Mouse (Mus musculus): ENCODE results near the gene Eif2ak4.
A peak's percentile ranks its signal among the peaks of the same experiment; 100 is the strongest.

Gene Eif2ak4

GRCm38 (mm10) chr2:118388341-118389335, at the start of gene Eif2ak4:
Gene Eif2ak4, plus strand, starts transcription at chr2:118388618.
- peak; percentile 95 for DNase-seq (ENCODE audit: extremely low spot score, low read depth, low spot score)

DNA sequence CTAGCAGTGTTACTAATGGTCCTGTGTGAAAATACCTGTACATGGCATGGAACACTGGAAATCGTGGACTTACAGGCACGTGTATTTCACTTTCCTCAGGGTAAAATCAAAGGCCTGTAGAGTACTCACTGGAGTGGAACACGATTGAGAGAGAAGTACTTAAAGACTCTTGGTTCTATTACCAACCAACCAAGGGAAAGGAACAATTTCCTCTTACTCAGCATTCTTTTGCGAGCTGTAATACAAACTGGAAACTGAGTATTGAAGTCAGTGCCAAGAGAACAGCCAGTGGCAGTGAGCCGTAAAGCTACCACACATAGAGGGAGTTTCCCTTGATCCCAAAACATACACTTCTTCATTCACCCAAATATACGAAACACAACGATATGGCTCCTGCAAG, 47.1 kb upstream of the Eif2ak4 start:
- no peak for DNase-seq (ENCODE audit: extremely low spot score, low read depth, low spot score)

GRCm38 (mm10) chr2:118343897-118344296, 44.5 kb upstream of the Eif2ak4 start:
- no peak for DNase-seq (ENCODE audit: extremely low spot score, low read depth, low spot score)

DNA sequence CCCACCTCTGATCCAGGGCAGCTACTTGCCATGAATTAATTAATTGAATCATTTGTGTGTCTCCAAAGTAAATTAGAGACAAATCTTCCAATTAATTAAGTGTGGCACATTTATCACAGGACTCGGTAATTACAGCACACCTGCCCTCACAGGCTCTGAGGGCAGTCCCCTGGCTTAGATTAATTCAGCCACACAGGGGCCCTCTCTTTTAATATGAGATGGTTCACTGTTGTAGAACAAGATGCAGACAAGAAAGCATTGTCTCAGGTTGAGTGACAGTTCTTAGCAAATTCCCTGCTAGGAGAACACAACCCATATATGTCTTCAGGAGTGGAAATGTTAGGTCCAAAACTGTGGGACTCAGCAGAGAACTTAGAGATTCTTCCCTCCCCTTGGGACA, 42.9 kb upstream of the Eif2ak4 start:
- DNase-seq (ENCODE audit: extremely low spot score, low read depth, low spot score) = no peak

- no peak for DNase-seq (ENCODE audit: extremely low spot score, low read depth, low spot score)
Measured at GRCm38 (mm10) chr2:118353498-118353897, 34.9 kb upstream of the Eif2ak4 start.

- DNase-seq (ENCODE audit: extremely low spot score, low read depth, low spot score) = no peak
Measured at GRCm38 (mm10) chr2:118353916-118354403, 34.5 kb upstream of the Eif2ak4 start.

- DNase-seq (ENCODE audit: extremely low spot score, low read depth, low spot score) = no peak
Measured at GRCm38 (mm10) chr2:118355138-118355719, 33.2 kb upstream of the Eif2ak4 start.

DNA sequence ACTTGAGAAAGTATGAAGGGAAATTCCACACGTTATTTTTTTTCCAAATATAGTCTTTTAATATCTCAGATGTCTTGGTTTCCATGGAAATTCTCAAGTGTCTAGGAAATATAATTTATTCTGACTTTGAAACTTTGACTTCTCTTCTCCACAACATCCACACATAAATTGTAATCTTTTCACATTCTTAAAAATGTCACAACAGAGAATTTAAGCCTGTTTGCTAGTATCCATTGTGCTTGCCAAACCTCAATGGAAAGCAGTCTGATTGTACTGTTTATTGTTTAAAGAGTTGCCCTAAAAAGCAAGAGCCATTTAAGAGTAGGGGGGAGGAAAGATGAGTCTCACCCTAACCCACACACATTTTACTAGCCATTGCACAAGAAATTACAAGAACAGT, 16.6 kb upstream of the Eif2ak4 start:
- no peak for DNase-seq (ENCODE audit: extremely low spot score, low read depth, low spot score)

DNA sequence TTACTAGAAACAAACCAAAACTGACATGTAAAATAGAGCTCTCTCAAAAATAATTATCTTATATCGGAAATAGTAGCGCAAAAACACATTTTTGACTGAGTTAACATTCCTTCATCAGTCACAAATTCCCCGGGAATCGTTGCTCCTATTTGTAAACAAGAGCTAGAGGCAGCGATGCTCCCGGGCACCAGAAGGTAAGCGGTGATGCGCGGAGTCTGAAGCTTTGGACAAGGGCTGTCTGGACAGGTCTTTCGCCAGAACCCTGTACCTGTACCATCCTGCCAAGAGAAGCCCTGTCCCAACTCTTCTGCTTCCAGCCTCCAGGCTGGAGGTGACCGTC, 15.9 kb upstream of the Eif2ak4 start:
- DNase-seq (ENCODE audit: extremely low spot score, low read depth, low spot score) = no peak

DNA sequence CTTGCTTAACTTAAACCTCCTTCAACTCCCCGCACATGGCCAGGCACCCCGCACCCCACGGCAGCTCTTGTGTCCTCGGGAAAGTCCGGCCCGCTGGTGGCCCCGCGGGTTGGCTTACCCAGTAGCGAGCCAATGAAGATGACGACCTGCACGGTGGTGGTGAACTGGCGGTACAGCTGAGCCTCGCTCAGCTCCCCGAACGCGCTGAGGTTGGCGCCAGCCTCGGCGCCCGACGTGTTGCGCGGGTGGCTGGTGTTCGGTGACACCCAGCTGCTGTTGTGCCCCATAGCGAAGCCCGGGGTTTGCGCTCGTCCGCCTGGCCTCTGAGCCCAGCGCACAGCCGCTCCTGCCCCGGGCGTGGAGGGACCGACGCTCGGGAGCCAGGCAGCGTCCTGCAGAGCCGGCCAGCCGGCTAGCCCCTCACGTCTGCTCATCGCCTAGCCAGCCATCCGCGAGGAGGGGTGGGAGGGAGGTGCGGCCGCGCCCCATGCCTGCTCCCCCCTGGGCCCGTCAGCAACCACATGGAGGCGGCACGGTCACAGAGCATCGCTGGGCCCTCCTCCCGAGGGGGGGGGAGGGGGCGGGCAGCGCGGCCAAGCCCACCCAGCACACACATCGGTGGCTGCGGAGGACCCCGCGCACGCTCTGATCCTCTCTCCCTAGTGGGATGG, 15.4 kb upstream of the Eif2ak4 start, which contains the start of gene Gpr176:
TSS of gene Gpr176 (minus strand) at position 519 of the 671 bp plus-strand sequence.
- DNase-seq (ENCODE audit: extremely low spot score, low read depth, low spot score) = no peak

DNA sequence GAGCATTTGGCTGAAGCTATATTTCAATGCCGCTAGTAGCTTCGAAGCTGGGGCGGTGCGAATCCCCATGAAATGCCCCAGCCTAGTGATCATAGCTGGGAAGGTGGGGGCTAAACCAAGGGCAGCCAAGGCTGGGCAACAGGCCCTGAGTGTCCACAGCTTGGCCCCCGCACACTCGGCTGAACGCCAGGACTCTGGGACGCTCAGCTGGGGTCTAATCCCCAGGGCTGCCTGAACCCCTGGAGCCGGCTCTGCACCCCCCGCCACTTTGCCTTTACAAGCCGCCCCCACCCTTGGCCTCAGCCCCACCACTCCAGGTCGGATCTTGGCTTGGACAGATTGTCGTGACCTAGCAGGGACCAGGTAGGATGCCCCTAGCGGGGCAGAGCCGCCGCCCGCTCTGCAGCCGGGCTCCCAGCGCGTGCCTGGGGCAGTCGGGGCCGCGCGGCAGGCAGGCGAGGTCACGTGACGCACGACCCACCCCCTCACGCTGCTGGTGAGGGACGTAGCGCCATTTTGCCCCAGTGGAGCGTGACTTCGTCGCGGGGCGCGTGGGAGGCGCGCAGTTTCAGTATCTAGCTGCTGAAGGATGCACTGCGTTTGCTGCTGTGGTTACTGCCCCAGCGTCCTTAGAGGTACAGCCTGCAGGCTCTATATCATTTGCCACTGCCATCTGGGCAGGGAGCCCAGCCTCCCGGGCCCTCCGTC, 14.7 kb upstream of the Eif2ak4 start:
- no peak for DNase-seq (ENCODE audit: extremely low spot score, low read depth, low spot score)

GRCm38 (mm10) chr2:118375522-118375921, 12.9 kb upstream of the Eif2ak4 start:
- no peak for DNase-seq (ENCODE audit: extremely low spot score, low read depth, low spot score)

DNA sequence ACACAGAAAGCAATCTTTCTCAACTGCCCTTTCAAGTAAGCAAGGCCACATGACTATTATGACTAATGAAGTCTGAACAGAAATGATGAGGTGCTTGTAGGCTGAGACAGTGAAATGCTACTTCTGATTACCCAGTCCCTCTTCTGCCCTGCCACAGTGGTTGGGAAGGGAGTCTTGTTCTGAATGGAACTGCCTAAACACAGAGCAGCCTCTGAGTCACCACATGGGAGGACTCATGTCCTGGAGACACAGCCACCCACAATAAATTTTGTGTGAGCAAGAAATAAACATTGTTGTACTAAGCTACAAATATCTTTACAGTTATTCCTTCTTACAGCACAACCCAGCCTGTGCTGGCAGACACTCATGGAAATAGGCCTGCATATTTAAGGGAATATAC, 12.5 kb upstream of the Eif2ak4 start:
- DNase-seq (ENCODE audit: extremely low spot score, low read depth, low spot score) = no peak

- DNase-seq (ENCODE audit: extremely low spot score, low read depth, low spot score) = no peak
Measured at GRCm38 (mm10) chr2:118379756-118380155, 8.7 kb upstream of the Eif2ak4 start.

DNA sequence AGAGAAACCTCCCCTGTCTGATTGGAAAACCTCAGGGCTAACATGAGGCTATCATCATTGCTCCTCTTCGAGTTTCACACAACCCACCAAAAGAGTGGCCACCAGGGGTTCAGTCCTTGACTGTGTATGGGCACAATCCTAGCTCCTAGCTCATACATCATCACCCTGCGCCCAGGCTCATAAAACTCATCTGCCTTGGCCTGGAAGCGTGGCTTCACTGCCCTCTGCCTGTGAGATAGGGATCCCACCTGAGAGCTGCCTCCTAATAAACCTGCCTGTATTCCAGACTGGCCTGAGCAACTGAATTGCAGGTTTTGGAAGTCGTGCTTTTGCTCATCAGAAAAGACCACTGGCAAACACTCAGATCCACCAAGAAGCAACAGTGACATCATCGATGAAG, 5.0 kb upstream of the Eif2ak4 start:
- DNase-seq (ENCODE audit: extremely low spot score, low read depth, low spot score) = no peak

DNA sequence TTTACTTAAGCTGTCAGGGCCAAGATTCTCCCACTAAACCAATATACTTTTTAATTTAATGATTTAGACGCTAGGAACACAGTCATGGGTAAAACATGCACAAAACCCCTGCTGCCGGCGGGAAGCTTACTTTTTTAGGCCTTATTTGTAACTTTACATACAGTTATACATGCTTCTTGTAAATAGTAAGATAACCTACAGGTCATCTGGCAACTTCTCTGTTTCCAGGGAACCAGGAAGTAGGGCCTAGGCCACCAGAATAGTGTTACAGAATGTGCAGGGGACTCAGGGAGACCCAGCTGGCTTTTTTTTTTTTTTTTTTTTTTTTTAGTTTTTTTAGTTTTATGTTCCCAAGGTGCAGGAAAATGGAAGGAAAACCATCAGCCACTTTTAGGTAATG, 1.2 kb downstream of the Eif2ak4 start:
- DNase-seq (ENCODE audit: extremely low spot score, low read depth, low spot score) = no peak

DNA sequence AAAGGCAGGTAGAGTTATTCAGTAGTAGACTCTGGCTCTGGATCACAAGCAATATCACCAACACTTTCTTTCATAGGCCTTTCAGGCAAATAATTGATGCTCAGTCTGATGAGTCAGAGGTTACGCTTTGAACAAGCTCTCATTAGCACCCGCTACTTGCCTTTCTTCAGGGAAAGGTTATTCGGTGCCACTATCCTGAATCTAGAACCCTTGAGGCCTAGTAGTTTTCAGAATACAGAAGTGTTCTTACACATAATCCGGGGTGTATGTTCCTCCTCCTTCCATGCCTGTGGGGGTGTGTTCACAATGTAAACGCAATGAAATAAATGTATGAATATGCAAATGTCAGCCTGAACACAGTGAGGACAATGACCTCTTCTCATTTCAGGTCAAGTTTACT, 1.7 kb downstream of the Eif2ak4 start:
- no peak for DNase-seq (ENCODE audit: extremely low spot score, low read depth, low spot score)

DNA sequence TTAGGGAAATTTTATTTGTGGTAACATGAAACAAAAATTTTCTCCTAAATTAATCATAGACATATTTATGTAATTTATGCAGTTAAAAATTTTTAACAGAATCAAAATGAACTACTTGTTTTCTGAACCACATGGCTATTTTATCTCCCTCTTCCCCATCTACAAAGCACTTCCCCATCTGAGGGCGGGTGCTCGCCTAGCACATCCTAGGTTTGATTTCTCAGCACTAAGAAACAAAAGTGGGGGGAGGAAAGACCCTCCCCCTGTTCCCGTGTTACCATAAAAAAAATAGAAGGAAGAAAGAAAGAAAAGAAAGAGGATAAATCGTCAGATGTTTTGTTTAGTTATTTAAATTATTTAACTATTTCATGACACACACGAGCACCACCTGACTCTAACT, 2.8 kb downstream of the Eif2ak4 start:
- DNase-seq (ENCODE audit: extremely low spot score, low read depth, low spot score) = no peak

GRCm38 (mm10) chr2:118399751-118400150, 11.3 kb downstream of the Eif2ak4 start:
- DNase-seq (ENCODE audit: extremely low spot score, low read depth, low spot score) = no peak

DNA sequence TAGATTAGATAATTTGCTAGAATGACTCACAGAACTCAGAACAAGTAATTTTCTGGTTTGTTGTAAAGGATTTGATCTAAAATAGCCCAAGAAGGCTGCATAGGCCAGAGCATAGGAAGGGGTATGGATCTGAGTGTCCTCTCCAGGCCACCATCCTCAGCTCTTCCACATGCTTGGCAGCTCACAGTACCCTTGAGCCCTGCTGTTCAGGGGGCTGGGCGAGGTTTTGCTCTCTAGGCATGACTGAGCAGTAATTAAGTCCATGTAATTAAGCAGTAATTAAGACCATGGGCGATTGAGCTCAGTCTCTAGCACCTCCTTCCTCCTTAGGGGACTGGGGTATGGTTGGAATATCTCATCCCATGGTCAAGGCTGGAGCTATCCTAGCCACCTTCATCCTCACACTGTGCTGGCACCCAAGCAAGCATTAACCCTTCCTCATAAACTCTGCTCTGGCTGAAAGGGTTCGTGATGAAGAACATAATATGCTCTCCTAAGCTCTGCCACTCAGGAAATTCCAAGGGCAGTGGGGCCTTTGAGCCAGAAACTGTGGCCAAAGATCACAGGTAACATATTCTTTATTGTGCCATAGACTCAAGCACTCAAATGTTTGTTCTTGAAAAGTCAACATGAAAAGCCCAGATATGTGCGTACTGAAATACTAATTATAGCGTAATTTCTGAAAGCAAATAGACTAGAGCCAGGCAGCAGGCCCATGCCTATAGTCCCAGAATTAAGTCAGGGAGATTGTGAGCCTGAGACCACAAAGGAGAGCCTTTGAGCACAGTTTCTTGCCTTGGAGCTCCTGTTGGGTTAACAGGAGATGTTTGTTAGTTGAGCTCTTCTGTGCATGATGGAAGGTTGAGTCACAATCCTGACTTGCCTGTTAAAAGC, 13.7 kb downstream of the Eif2ak4 start:
- DNase-seq (ENCODE audit: extremely low spot score, low read depth, low spot score) = no peak
